Mouse (Mus musculus): Measurements from ENCODE around the gene Cdkal1. TPM values are rescaled to one million over a fixed set of nuclear protein-coding genes. Genes with fewer than 3 reads are reported as not detected.

Gene Cdkal1
- polyA plus RNA-seq, 2 experiments, result 2.0 to 7.7 TPM

DNA sequence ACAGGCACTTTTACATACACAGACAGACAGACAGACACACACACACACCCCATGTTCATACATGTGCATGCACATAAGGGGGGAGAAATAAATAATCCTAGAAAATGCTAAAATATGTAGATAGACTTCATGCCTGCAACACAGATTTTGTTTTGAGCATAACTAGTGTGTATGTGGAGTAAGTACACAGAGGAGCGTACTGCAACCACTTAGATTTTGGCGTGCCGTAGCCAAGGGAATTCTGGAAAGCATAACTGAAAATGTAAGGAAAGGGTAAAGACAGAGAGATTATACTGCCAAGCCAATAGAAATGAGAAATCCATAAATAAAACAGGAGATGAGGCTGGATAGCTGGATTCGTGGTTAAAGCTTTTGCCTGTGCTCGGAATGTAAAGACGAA, 55.4 kb downstream of the Cdkal1 start:
- Histone ChIP-seq H3K4me1 (replicated peaks; ENCODE audit: control insufficient read depth in 2 of 2, insufficient read depth in 2 of 2, low read length in 1 of 2) (0 out of 4 replicates have a peak, but pooled peaks cover 0 to 1% of the 10 kb centered on the region in 2 experiments), H3K27me3 (ENCODE audit: control insufficient read depth, insufficient read depth, low read length) (no peaks in the 10 kb centered on the region), H3K36me3 (replicated peaks; ENCODE audit: control insufficient read depth, insufficient read depth, low read depth) (no peaks in the 10 kb centered on the region), H3K4me3 (ENCODE audit: insufficient read depth in 1 of 2, low read depth in 2 of 2, low read length in 2 of 2) (no peak overlapping the region), H3K9ac (replicated peaks) (no peak overlapping the region), H3K27ac (no peak overlapping the region), H3K9me3 (ENCODE audit: control insufficient read depth, low read length) (no peaks in the 10 kb centered on the region), H3K4me2 (ENCODE audit: low read depth) (no peak overlapping the region)
- ATAC-seq (ENCODE audit: insufficient read depth), result no peak
- TF ChIP-seq CTCF (IDR thresholded peaks at IDR 0.05; ENCODE audit: low read depth) (no peak), EP300 (IDR thresholded peaks at IDR 0.05; ENCODE audit: low read depth) (no peak)
- 82% methylated on average over 6 of the region's 6 CpGs for WGBS (ENCODE audit: insufficient replicate concordance)
- DNase-seq (ENCODE audit: low read depth in 3 of 3, low spot score in 3 of 3), result no peak

DNA sequence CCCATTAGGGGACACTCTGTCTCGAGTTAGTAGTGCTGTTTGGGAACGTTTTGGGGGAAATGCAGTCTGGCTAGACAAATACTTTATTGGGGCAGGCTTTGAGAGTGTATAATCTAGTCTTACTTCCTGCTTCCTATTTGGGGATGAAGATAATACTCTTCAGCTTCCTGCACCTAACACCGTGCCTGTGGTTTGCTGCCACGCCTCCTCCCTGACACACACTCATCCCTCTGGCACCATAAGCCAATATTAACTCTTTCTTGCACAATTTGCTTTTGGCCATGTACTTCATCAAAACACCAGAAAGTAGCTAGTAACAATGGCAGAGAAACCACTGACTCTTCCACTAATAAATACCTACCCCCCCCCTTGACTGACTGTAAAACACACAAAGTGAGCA, 63.4 kb downstream of the Cdkal1 start:
- H3K4me1 ChIP-seq (replicated peaks; ENCODE audit: control insufficient read depth in 2 of 2, insufficient read depth in 2 of 2, low read length in 1 of 2), result peaks cover 0 to 7% of the 10 kb centered on the region in 2 experiments; a peak in 2 of 4 replicates
- DNase-seq (ENCODE audit: low read depth in 3 of 3, low spot score in 3 of 3), result no peak
- H3K4me3 ChIP-seq (ENCODE audit: insufficient read depth in 1 of 2, low read depth in 2 of 2, low read length in 2 of 2), result no peak overlapping the region
- H3K27ac ChIP-seq, result no peak overlapping the region
- H3K9ac ChIP-seq (replicated peaks), result no peak overlapping the region
- WGBS (ENCODE audit: insufficient replicate concordance), result 10% methylated on average over 4 of the region's 4 CpGs
- no peak for ATAC-seq (ENCODE audit: insufficient read depth)
- no peaks in the 10 kb centered on the region for H3K9me3 ChIP-seq (ENCODE audit: control insufficient read depth, low read length)
- H3K27me3 ChIP-seq (ENCODE audit: control insufficient read depth, insufficient read depth, low read length), result no peaks in the 10 kb centered on the region
- H3K4me2 ChIP-seq (ENCODE audit: low read depth), result no peak overlapping the region
- H3K36me3 ChIP-seq (replicated peaks; ENCODE audit: control insufficient read depth, insufficient read depth, low read depth), result no peaks in the 10 kb centered on the region
- TF ChIP-seq EP300 (IDR thresholded peaks at IDR 0.05; ENCODE audit: low read depth), result no peak
- TF ChIP-seq CTCF (IDR thresholded peaks at IDR 0.05; ENCODE audit: low read depth), result no peak

DNA sequence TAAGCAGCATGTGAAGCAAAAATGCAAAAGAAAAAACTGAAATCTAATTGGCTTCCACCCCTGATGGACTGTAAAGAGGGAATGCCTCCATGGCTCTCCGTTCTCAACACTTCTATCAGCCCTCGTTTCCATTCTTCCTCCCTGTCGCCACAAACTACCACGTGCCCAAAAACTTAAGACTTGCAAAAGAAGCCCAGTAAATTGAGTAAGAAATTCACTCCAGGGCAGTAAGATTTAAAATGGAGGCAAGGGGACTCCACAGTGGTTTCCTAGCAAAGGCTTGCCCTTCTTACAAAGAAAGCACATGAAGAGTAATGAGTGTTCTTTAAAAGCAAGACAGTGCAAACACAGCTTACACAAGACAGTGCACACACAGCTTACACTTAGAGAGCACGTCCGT, 64.0 kb downstream of the Cdkal1 start:
- Histone ChIP-seq H3K4me2 (ENCODE audit: low read depth) (no peak overlapping the region), H3K4me3 (ENCODE audit: insufficient read depth in 1 of 2, low read depth in 2 of 2, low read length in 2 of 2) (no peak overlapping the region), H3K27ac (no peak overlapping the region), H3K36me3 (replicated peaks; ENCODE audit: control insufficient read depth, insufficient read depth, low read depth) (no peaks in the 10 kb centered on the region), H3K27me3 (ENCODE audit: control insufficient read depth, insufficient read depth, low read length) (no peaks in the 10 kb centered on the region), H3K4me1 (replicated peaks; ENCODE audit: control insufficient read depth in 2 of 2, insufficient read depth in 2 of 2, low read length in 1 of 2) (peaks cover 0 to 7% of the 10 kb centered on the region in 2 experiments; a peak in 2 of 4 replicates), H3K9me3 (ENCODE audit: control insufficient read depth, low read length) (no peaks in the 10 kb centered on the region), H3K9ac (replicated peaks) (no peak overlapping the region)
- DNase-seq (ENCODE audit: low read depth in 3 of 3, low spot score in 3 of 3) (no peak), ATAC-seq (ENCODE audit: insufficient read depth) (no peak)
- TF ChIP-seq CTCF (IDR thresholded peaks at IDR 0.05; ENCODE audit: low read depth), result no peak
- no peak for TF ChIP-seq EP300 (IDR thresholded peaks at IDR 0.05; ENCODE audit: low read depth)
- 43% methylated on average over 6 of the region's 6 CpGs for WGBS (ENCODE audit: insufficient replicate concordance)

DNA sequence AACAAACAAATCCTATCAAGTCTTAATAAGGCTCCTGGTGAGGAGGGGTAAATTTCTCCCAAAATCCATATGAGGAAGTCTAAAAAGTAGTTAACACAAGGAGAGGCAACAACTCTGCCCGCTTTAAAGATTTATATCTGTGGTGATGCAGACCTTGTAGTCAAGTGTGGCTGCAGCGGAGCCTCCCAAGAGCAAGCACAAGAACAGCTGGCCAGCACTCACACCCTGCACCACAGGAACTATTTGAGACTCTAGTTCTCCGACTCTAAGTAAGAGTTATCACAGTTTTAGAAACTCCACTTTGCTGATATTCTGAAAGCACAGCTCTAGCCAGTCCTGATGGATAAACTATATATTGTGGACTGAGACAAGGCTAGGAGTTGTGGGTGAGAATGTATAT, 68.5 kb downstream of the Cdkal1 start:
- Histone ChIP-seq H3K27ac (no peak overlapping the region), H3K27me3 (ENCODE audit: control insufficient read depth, insufficient read depth, low read length) (no peaks in the 10 kb centered on the region), H3K36me3 (replicated peaks; ENCODE audit: control insufficient read depth, insufficient read depth, low read depth) (no peaks in the 10 kb centered on the region), H3K4me2 (ENCODE audit: low read depth) (no peak overlapping the region), H3K4me1 (replicated peaks; ENCODE audit: control insufficient read depth in 2 of 2, insufficient read depth in 2 of 2, low read length in 1 of 2) (peaks cover 0 to 5% of the 10 kb centered on the region in 2 experiments; a peak in 2 of 4 replicates), H3K9me3 (ENCODE audit: control insufficient read depth, low read length) (no peaks in the 10 kb centered on the region), H3K4me3 (ENCODE audit: insufficient read depth in 1 of 2, low read depth in 2 of 2, low read length in 2 of 2) (no peak overlapping the region), H3K9ac (replicated peaks) (no peak overlapping the region)
- WGBS (ENCODE audit: insufficient replicate concordance), result 46% methylated on average over 3 of the region's 3 CpGs
- DNase-seq (ENCODE audit: low read depth in 3 of 3, low spot score in 3 of 3) (no peak), ATAC-seq (ENCODE audit: insufficient read depth) (no peak)
- no peak for TF ChIP-seq CTCF (IDR thresholded peaks at IDR 0.05; ENCODE audit: low read depth)
- TF ChIP-seq EP300 (IDR thresholded peaks at IDR 0.05; ENCODE audit: low read depth), result no peak

DNA sequence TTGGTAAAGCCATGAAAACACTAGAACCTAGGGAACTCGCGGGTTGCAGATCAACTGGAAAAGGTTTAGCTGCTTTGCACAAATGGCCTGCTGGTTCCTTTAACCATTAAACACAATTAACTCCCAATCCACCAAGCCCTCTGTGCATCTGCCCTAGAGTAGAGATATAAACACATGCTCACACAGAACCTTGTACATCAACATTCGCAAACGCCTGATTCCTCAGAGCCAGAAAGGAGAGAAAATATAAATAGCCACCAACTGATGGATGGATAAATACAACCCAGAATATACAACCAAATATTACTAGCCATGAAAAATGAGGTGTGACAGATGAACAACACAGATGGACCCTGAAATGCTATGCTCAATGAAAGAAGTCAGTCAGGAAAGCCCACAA, 70.6 kb downstream of the Cdkal1 start:
- Histone ChIP-seq H3K4me2 (ENCODE audit: low read depth) (no peak overlapping the region), H3K27ac (no peak overlapping the region), H3K4me1 (replicated peaks; ENCODE audit: control insufficient read depth in 2 of 2, insufficient read depth in 2 of 2, low read length in 1 of 2) (no peaks in the 10 kb centered on the region; a peak in 1 of 4 replicates), H3K9me3 (ENCODE audit: control insufficient read depth, low read length) (no peaks in the 10 kb centered on the region), H3K27me3 (ENCODE audit: control insufficient read depth, insufficient read depth, low read length) (no peaks in the 10 kb centered on the region), H3K9ac (replicated peaks) (no peak overlapping the region), H3K4me3 (ENCODE audit: insufficient read depth in 1 of 2, low read depth in 2 of 2, low read length in 2 of 2) (no peak overlapping the region), H3K36me3 (replicated peaks; ENCODE audit: control insufficient read depth, insufficient read depth, low read depth) (no peaks in the 10 kb centered on the region)
- TF ChIP-seq EP300 (IDR thresholded peaks at IDR 0.05; ENCODE audit: low read depth) (no peak), CTCF (IDR thresholded peaks at IDR 0.05; ENCODE audit: low read depth) (no peak)
- WGBS (ENCODE audit: insufficient replicate concordance), result 73% methylated on average over 4 of the region's 4 CpGs
- DNase-seq (ENCODE audit: low read depth in 3 of 3, low spot score in 3 of 3) (no peak), ATAC-seq (ENCODE audit: insufficient read depth) (no peak)

Measured in liver, embryonic 14.5 days (tissue).